Mouse (Mus musculus): ENCODE results near the gene Serpinb1a. TPM values are rescaled to one million over a fixed set of nuclear protein-coding genes. Genes with fewer than 3 reads are reported as not detected.

Serpinb1a gene
- total RNA-seq, 2 experiments from 2014 or later, result 2.5 to 3.8 TPM

- no peak for DNase-seq (ENCODE audit: low spot score in 2 of 2)
- intact Hi-C loops (cut with DNase I), result no loop called here
Observed at GRCm38 (mm10) chr13:32849092-32849491, 1.9 kb downstream of the Serpinb1a start.

GRCm38 (mm10) chr13:32846221-32846620 is 4.8 kb downstream of the Serpinb1a start:
- DNase-seq (ENCODE audit: low spot score in 2 of 2), result no peak
- intact Hi-C loops (cut with DNase I), result no loop called here

- intact Hi-C loops (cut with DNase I), result no loop called here
- no peak for DNase-seq (ENCODE audit: low spot score in 2 of 2)
Observed at GRCm38 (mm10) chr13:32841349-32841748, 9.6 kb downstream of the Serpinb1a start.

GRCm38 (mm10) chr13:32839314-32839713 is 11.7 kb downstream of the Serpinb1a start:
- intact Hi-C loops (cut with DNase I), result no loop called here
- DNase-seq (ENCODE audit: low spot score in 2 of 2), result peak in 1 of 2 experiments; percentile 22

- DNase-seq (ENCODE audit: low spot score in 2 of 2), result no peak
- intact Hi-C loops (cut with DNase I), result no loop called here
Observed at GRCm38 (mm10) chr13:32834513-32834912, 16.5 kb downstream of the Serpinb1a start.

GRCm38 (mm10) chr13:32833237-32833636 is 17.7 kb downstream of the Serpinb1a start:
- intact Hi-C loops (cut with DNase I), result no loop called here
- peak in 1 of 2 experiments; percentile 16 for DNase-seq (ENCODE audit: low spot score in 2 of 2)

- DNase-seq (ENCODE audit: low spot score in 2 of 2), result no peak
- intact Hi-C loops (cut with DNase I), result no loop called here
Observed at GRCm38 (mm10) chr13:32832776-32833175, 18.2 kb downstream of the Serpinb1a start.

- DNase-seq (ENCODE audit: low spot score in 2 of 2), result no peak
- intact Hi-C loops (cut with DNase I), result no loop called here
Observed at GRCm38 (mm10) chr13:32831505-32832273, 19.3 kb downstream of the Serpinb1a start.

- intact Hi-C loops (cut with DNase I), result no loop called here
- no peak for DNase-seq (ENCODE audit: low spot score in 2 of 2)
Observed at GRCm38 (mm10) chr13:32828886-32829285, 22.1 kb downstream of the Serpinb1a start.

GRCm38 (mm10) chr13:32827951-32828350 is 23.0 kb downstream of the Serpinb1a start:
- intact Hi-C loops (cut with DNase I), result no loop called here
- peak; percentile 37 to 48 for DNase-seq (ENCODE audit: low spot score in 2 of 2)

GRCm38 (mm10) chr13:32827111-32827822 is 23.7 kb downstream of the Serpinb1a start:
- no peak for DNase-seq (ENCODE audit: low spot score in 2 of 2)
- intact Hi-C loops (cut with DNase I), result no loop called here

- intact Hi-C loops (cut with DNase I), result no loop called here
- DNase-seq (ENCODE audit: low spot score in 2 of 2), result no peak
Observed at GRCm38 (mm10) chr13:32825546-32825945, 25.4 kb downstream of the Serpinb1a start.

GRCm38 (mm10) chr13:32824377-32825330 is 26.3 kb downstream of the Serpinb1a start:
- intact Hi-C loops (cut with DNase I), result no loop called here
- DNase-seq (ENCODE audit: low spot score in 2 of 2), result no peak

- intact Hi-C loops (cut with DNase I), result no loop called here
- no peak for DNase-seq (ENCODE audit: low spot score in 2 of 2)
Observed at GRCm38 (mm10) chr13:32823126-32823525, 27.9 kb downstream of the Serpinb1a start.

GRCm38 (mm10) chr13:32821671-32822070 is 29.3 kb downstream of the Serpinb1a start:
- DNase-seq (ENCODE audit: low spot score in 2 of 2), result no peak
- intact Hi-C loops (cut with DNase I), result no loop called here

- no peak for DNase-seq (ENCODE audit: low spot score in 2 of 2)
- intact Hi-C loops (cut with DNase I), result no loop called here
Observed at GRCm38 (mm10) chr13:32819926-32820325, 31.1 kb downstream of the Serpinb1a start.

- intact Hi-C loops (cut with DNase I), result no loop called here
- no peak for DNase-seq (ENCODE audit: low spot score in 2 of 2)
Observed at GRCm38 (mm10) chr13:32819241-32819640, 31.7 kb downstream of the Serpinb1a start.

- no peak for DNase-seq (ENCODE audit: low spot score in 2 of 2)
- intact Hi-C loops (cut with DNase I), result no loop called here
Observed at GRCm38 (mm10) chr13:32807624-32808023, 43.4 kb downstream of the Serpinb1a start.

GRCm38 (mm10) chr13:32806820-32807219 is 44.2 kb downstream of the Serpinb1a start:
- DNase-seq (ENCODE audit: low spot score in 2 of 2), result no peak
- intact Hi-C loops (cut with DNase I), result no loop called here

Measured in left cerebral cortex, postnatal 25 days (tissue).